Mouse (Mus musculus): ENCODE measurements around the gene Nutf2.
A peak's percentile ranks its signal among the peaks of the same experiment; 100 is the strongest.

GRCm38 (mm10) chr8:105851651-105852143 lies 8.7 kb upstream of the Nutf2 start:
- TF ChIP-seq POLR2A (IDR thresholded peaks at IDR 0.05; ENCODE audit: low read depth, low read length), result peak; percentile 41
- TF ChIP-seq CTCF (IDR thresholded peaks at IDR 0.05; ENCODE audit: extremely low read depth, insufficient read length, insufficient replicate concordance, low read depth, low read length), result no peak

All from small intestine, adult 2 months (tissue).